Mouse (Mus musculus): ENCODE measurements around the gene Atxn7l1. TPM values are rescaled to one million over a fixed set of nuclear protein-coding genes. Genes with fewer than 3 reads are reported as not detected.

Atxn7l1 gene
- polyA plus RNA-seq, 1 experiment from 2014 or later = 11.8 TPM

- no peak overlapping the region for H3K4me2 ChIP-seq
- no peak overlapping the region for H3K4me3 ChIP-seq
- no peaks in the 10 kb centered on the region for H3K27me3 ChIP-seq
- H3K9me3 ChIP-seq = no peaks in the 10 kb centered on the region
- 39% methylated on average over 6 of the region's 6 CpGs for WGBS
- H3K27ac ChIP-seq = 0 out of 2 replicates have a peak overlapping the region, but pooled peaks have one; percentile 33
- no peaks in the 10 kb centered on the region; the same call in 1 of the 2 replicates for H3K36me3 ChIP-seq
- ATAC-seq (ENCODE audit: borderline replicate concordance, extremely low read depth, low FRiP score, low TSS enrichment) = no peak
- H3K4me1 ChIP-seq = peaks cover 8% of the 10 kb centered on the region; the same call in 1 of the 2 replicates
- no peak overlapping the region for H3K9ac ChIP-seq
Measured at GRCm38 (mm10) chr12:33360729-33361128, 213.2 kb downstream of the Atxn7l1 start.

GRCm38 (mm10) chr12:33364511-33364910 lies 217.0 kb downstream of the Atxn7l1 start:
- Histone ChIP-seq H3K27ac (no peak overlapping the region), H3K9me3 (no peaks in the 10 kb centered on the region), H3K4me3 (no peak overlapping the region), H3K9ac (no peak overlapping the region), H3K4me2 (no peak overlapping the region), H3K27me3 (no peaks in the 10 kb centered on the region), H3K36me3 (no peaks in the 10 kb centered on the region), H3K4me1 (peaks cover 8% of the 10 kb centered on the region; the same call in 1 of the 2 replicates)
- 82% methylated on average over 8 of the region's 8 CpGs for WGBS
- ATAC-seq (ENCODE audit: borderline replicate concordance, extremely low read depth, low FRiP score, low TSS enrichment) = no peak

- 85% methylated on average over 8 of the region's 8 CpGs for WGBS
Measured at GRCm38 (mm10) chr12:33365133-33365532, 217.6 kb downstream of the Atxn7l1 start.

GRCm38 (mm10) chr12:33369555-33369954 lies 222.1 kb downstream of the Atxn7l1 start:
- Histone ChIP-seq H3K4me2 (no peak overlapping the region), H3K9ac (no peak overlapping the region), H3K9me3 (no peaks in the 10 kb centered on the region), H3K4me3 (no peak overlapping the region), H3K4me1 (no peaks in the 10 kb centered on the region), H3K27me3 (no peaks in the 10 kb centered on the region), H3K27ac (no peak overlapping the region), H3K36me3 (no peaks in the 10 kb centered on the region)
- no peak for ATAC-seq (ENCODE audit: borderline replicate concordance, extremely low read depth, low FRiP score, low TSS enrichment)
- WGBS = 69% methylated on average over 3 of the region's 3 CpGs

More at GRCm38 (mm10) chr12:33365133-33365532, 217.6 kb downstream of the Atxn7l1 start:
- ATAC-seq (ENCODE audit: borderline replicate concordance, extremely low read depth, low FRiP score, low TSS enrichment) = no peak
- no peaks in the 10 kb centered on the region for H3K27me3 ChIP-seq
- no peak overlapping the region for H3K4me3 ChIP-seq
- H3K9me3 ChIP-seq = no peaks in the 10 kb centered on the region
- H3K36me3 ChIP-seq = no peaks in the 10 kb centered on the region
- no peak overlapping the region for H3K27ac ChIP-seq
- no peak overlapping the region for H3K9ac ChIP-seq
- H3K4me1 ChIP-seq = peaks cover 6% of the 10 kb centered on the region; the same call in 1 of the 2 replicates
- H3K4me2 ChIP-seq = no peak overlapping the region

GRCm38 (mm10) chr12:33379624-33380445 lies 232.3 kb downstream of the Atxn7l1 start:
- Histone ChIP-seq H3K27me3 (no peaks in the 10 kb centered on the region), H3K9ac (no peak overlapping the region), H3K36me3 (no peaks in the 10 kb centered on the region), H3K4me1 (no peaks in the 10 kb centered on the region), H3K4me3 (peak overlapping the region; percentile 22), H3K27ac (no peak overlapping the region), H3K4me2 (peak overlapping the region; percentile 56), H3K9me3 (no peaks in the 10 kb centered on the region)
- ATAC-seq (ENCODE audit: borderline replicate concordance, extremely low read depth, low FRiP score, low TSS enrichment) = peak; percentile 87; the same call in 1 of the 2 replicates
- WGBS = 16% methylated on average over 22 of the region's 22 CpGs

- Histone ChIP-seq H3K27ac (no peak overlapping the region), H3K4me2 (no peak overlapping the region), H3K4me3 (no peak overlapping the region), H3K9me3 (no peaks in the 10 kb centered on the region), H3K27me3 (0 out of 2 replicates have a peak, but pooled peaks cover 5% of the 10 kb centered on the region), H3K36me3 (no peaks in the 10 kb centered on the region), H3K4me1 (no peaks in the 10 kb centered on the region), H3K9ac (no peak overlapping the region)
- peak; percentile 67; the same call in 1 of the 2 replicates for ATAC-seq (ENCODE audit: borderline replicate concordance, extremely low read depth, low FRiP score, low TSS enrichment)
- WGBS = 10% methylated on average over 5 of the region's 5 CpGs
Measured at GRCm38 (mm10) chr12:33388842-33389241, 241.3 kb downstream of the Atxn7l1 start.

- 38% methylated on average over 2 of the region's 2 CpGs for WGBS
- no peak overlapping the region for H3K27ac ChIP-seq
- no peak overlapping the region for H3K9ac ChIP-seq
- 0 out of 2 replicates have a peak, but pooled peaks cover 5% of the 10 kb centered on the region for H3K27me3 ChIP-seq
- no peak for ATAC-seq (ENCODE audit: borderline replicate concordance, extremely low read depth, low FRiP score, low TSS enrichment)
- no peaks in the 10 kb centered on the region for H3K9me3 ChIP-seq
- no peak overlapping the region for H3K4me2 ChIP-seq
- peaks cover 7% of the 10 kb centered on the region; the same call in 1 of the 2 replicates for H3K4me1 ChIP-seq
- H3K4me3 ChIP-seq = no peak overlapping the region
- no peaks in the 10 kb centered on the region for H3K36me3 ChIP-seq
Measured at GRCm38 (mm10) chr12:33390844-33391560, 243.5 kb downstream of the Atxn7l1 start.

GRCm38 (mm10) chr12:33394804-33395623 lies 247.5 kb downstream of the Atxn7l1 start, which contains the start of gene Efcab10:
Efcab10 (plus strand) TSS chr12:33394854.
- no peak within 1 kb of the TSS for H3K27ac ChIP-seq
- no peaks in the 10 kb centered on the region for H3K9me3 ChIP-seq
- WGBS = 9% methylated on average over 24 of the region's 24 CpGs
- H3K9ac ChIP-seq = no peak within 1 kb of the TSS
- peaks cover 7% of the 10 kb centered on the region; the same call in 1 of the 2 replicates for H3K4me1 ChIP-seq
- no peak for ATAC-seq (ENCODE audit: borderline replicate concordance, extremely low read depth, low FRiP score, low TSS enrichment)
- H3K4me3 ChIP-seq = peak within 1 kb of the TSS; percentile 24
- H3K4me2 ChIP-seq = peak within 1 kb of the TSS; percentile 54
- H3K27me3 ChIP-seq = no peaks in the 10 kb centered on the region
- no peaks in the 10 kb centered on the region for H3K36me3 ChIP-seq

- Histone ChIP-seq H3K36me3 (no peaks in the 10 kb centered on the region), H3K27me3 (no peaks in the 10 kb centered on the region), H3K4me3 (no peak overlapping the region), H3K9me3 (no peaks in the 10 kb centered on the region), H3K4me1 (peaks cover 16% of the 10 kb centered on the region; the same call in 1 of the 2 replicates), H3K4me2 (no peak overlapping the region), H3K9ac (no peak overlapping the region), H3K27ac (peak overlapping the region; percentile 12; the same call in 1 of the 2 replicates)
- 19% methylated on average over 7 of the region's 7 CpGs for WGBS
- ATAC-seq (ENCODE audit: borderline replicate concordance, extremely low read depth, low FRiP score, low TSS enrichment) = peak; percentile 66; the same call in 1 of the 2 replicates
Measured at GRCm38 (mm10) chr12:33403265-33403693, 255.8 kb downstream of the Atxn7l1 start.

- peak; percentile 33; the same call in 1 of the 2 replicates for ATAC-seq (ENCODE audit: borderline replicate concordance, extremely low read depth, low FRiP score, low TSS enrichment)
- WGBS = 46% methylated on average over 5 of the region's 5 CpGs
- Histone ChIP-seq H3K4me3 (no peak overlapping the region), H3K27me3 (no peaks in the 10 kb centered on the region), H3K9me3 (no peaks in the 10 kb centered on the region), H3K36me3 (no peaks in the 10 kb centered on the region), H3K4me2 (no peak overlapping the region), H3K9ac (no peak overlapping the region), H3K4me1 (peaks cover 16% of the 10 kb centered on the region; the same call in 1 of the 2 replicates), H3K27ac (peak overlapping the region; percentile 71; the same call in 1 of the 2 replicates)
Measured at GRCm38 (mm10) chr12:33404996-33405395, 257.5 kb downstream of the Atxn7l1 start.
